Mouse (Mus musculus): ENCODE measurements at regions not wholly inside any gene's neighbourhood (a gene's known extent, or its start where the extent isn't known, plus 50 kb on each side); places are given as distances from the start of the nearest gene placed in this dataset.

GRCm38 (mm10) chr3:129038877-129039276 is 160.8 kb upstream of the Pitx2 start:
- DNase-seq (ENCODE audit: low spot score), result no peak

DNA sequence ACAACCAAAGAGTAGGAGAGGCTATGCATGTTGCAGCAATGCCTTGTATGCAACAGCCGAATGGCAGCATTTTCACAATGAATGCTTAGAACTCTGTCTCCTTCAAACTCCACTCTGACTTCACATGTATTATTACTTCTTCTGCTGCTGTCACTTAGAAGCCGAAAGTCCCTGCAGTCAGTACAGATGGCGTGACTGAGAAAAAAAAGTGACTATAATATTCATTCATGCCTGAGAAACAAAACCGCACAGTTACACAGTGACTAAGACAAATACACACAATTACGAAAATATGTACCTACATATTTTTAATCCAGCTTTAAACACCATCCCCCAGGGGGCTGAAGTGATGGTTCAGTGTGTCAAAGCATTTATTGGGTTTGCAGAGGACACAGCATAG is 154.8 kb upstream of the Pitx2 start:
- DNase-seq (ENCODE audit: low spot score), result no peak

DNA sequence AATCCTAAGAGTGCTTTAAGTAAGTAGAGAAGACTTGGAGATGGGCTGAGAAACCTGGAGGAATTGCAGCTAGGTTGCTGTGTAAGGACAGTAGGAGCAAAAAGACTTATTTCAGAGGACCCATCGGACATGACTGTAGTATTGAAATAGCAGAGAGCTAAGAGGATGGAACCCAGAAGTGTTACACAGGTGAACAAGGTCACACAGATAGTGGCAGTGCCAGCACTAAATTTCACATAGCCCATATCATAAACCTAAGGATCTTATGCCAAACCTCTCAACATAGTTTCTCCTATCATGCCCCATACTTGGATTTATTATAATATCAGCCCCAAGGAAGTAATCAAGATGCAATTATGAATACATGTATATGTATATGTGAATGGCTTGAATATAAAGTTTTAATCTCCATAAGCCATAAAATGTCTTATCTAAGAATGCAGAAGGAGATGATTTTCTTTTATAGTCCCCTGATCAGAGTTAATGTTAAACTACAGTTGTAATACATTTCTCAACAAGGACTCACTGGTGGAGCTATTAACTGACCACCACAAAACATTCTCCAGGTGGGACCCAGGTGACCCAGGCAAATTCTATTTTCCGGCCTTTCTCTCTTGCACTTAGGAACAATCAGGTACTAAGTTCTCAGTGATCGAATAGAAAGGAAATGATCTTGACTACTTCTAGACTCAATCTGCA is 149.6 kb upstream of the Pitx2 start:
- no peak for DNase-seq (ENCODE audit: low spot score)

DNA sequence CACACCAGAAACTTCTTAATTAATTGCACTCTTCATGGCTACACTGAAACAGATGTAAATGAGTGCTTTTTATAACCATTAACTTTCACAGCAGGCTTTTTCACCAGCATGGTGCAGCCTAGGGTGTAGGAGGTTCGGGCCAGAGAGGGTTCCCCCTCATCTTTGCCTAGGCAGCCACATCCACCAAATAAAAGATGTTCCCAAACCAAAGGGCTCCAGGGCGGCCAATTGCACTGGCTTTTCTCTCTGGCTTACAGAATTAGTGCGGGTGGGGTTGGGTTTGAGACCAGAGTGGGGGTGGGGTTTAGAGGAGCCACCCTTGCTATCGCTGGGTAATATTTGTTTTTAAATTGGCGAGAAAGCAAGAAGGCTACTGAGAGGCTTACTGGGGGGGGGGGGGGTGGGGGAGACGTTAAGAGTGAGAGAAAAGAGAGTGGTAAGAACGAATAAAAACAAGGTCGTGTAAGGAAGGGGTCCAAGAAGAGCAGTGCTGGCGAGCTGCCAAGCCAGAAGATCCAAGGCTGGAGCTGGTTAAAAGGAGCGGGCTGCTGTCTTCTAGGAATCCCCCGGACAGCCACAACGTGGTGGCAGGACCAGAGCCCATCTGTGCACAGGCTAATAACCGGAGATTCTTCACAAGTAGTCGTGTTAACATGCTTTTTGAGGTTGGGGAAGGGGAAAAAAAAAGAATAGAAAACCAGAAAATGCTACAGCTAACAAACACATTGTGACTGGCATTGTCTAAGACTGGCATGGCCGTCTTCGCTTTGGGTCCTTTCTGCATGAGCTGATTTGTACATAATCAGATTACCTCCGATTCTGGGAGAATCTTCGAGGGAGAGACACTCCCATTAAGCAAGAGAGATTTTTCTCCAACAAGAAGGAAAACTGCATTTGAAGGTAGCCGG is 134.0 kb upstream of the Pitx2 start:
- DNase-seq (ENCODE audit: low spot score), result peak; percentile 24

DNA sequence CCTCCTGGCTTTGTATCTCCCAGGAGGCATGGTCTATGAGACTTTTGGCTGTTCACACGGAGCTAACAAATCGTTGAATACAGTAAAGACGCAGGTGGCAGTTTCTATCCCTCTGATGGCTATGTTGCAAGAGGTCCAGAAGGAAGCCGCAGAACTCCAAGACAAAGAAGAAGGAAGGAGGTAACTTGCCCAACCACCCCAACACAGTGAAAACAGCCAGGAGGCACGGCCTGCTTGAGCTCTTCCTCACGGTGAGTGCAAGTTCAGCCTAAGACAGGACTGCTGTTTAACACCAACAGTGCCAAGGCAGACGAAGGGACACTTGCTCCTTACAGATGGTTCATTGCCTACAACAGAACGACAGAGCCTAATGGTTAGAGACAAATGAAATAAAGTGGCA is 130.0 kb upstream of the Pitx2 start:
- no peak for DNase-seq (ENCODE audit: low spot score)

DNA sequence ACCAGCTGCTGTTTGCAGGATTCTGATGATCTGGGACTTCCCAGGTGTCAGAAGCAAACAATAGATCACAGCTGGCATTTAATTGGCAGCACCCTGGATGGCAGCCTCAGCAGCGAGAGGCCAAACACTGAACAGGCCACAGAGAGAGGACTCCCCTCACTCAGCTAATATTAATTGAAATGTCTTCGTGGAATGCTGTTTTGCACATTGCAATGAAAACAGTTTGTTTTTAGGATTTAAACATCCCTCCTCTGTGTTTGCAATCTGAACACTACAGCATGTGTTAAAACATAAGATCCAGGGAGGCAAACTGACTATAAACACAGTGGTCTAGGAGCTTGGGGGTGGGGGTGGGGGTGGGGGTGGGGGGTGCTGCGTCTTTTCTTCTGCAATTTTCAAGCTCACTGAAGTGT is 129.2 kb upstream of the Pitx2 start:
- no peak for DNase-seq (ENCODE audit: low spot score)

GRCm38 (mm10) chr3:129071002-129071401 is 128.7 kb upstream of the Pitx2 start:
- no peak for DNase-seq (ENCODE audit: low spot score)

DNA sequence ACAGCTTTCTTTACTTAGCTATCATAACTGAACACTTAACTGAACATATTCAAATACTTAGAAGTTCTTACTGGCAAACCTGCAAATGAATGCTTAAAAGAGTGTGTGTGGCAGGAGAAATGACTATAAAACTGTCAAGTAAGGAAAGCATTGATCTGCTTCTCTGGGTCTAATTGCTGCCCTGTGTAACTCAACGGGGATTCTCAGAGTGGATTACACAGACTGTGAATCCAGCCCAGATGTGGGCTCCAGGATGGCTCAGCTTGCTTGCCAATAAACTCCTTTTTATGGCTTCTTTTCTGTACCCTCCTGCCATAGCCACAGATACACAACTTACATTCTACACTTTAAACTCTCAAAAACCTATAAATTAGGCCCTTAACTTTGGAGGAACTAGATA is 123.3 kb upstream of the Pitx2 start:
- peak; percentile 36 for DNase-seq (ENCODE audit: low spot score)

DNA sequence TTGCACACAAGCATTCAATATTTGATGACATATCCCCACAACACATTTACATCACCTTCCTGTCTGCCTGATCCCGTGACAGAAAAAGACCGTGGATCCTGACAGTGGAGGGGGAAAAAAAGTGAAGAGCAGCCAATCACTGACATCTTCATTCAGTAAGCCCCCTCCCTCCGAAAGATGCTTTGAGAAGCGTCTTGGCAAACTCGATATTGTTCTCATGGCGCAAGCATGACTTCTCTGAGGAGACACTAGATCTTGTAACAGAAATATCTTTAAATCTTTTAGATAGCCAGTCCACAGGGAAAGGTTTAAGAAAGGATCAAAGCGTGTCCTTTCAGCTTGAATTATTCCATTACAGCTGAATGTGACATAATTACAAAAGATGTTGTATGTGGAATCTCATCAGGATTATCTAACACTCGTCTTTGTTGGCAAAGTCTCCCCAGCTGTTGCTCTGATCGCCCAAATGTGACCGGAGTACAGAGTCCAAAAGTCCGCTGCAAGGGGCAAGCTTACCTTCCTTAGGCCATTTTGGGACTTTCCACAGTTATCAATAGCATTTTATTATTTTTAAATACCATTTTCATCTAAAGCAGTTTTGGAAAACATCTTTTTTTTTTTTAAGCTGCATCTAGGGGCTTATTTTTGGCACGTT is 95.8 kb upstream of the Pitx2 start:
- no peak for DNase-seq (ENCODE audit: low spot score)

DNA sequence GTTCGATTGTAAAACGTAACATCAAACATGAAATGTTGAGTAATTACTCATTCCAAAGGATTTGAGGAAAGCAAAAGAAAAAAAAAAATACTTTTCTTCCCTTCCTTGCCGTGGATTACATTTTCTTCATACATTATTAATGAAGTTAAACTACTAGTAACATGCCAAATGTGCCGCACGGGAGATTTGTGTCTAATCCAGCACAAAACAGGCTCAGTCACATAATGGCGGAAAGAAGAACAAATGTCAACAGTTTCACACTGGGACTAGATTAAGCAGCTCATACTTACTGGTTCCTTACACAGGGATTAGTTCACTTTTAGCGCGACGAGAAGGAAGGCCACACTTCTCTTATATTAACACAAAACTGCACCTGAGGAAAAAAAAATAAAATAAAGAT is 94.9 kb upstream of the Pitx2 start:
- DNase-seq (ENCODE audit: low spot score), result no peak

GRCm38 (mm10) chr3:129106174-129106573 is 93.5 kb upstream of the Pitx2 start:
- DNase-seq (ENCODE audit: low spot score), result no peak

GRCm38 (mm10) chr3:129130521-129130920 is 69.2 kb upstream of the Pitx2 start:
- DNase-seq (ENCODE audit: low spot score), result no peak

DNA sequence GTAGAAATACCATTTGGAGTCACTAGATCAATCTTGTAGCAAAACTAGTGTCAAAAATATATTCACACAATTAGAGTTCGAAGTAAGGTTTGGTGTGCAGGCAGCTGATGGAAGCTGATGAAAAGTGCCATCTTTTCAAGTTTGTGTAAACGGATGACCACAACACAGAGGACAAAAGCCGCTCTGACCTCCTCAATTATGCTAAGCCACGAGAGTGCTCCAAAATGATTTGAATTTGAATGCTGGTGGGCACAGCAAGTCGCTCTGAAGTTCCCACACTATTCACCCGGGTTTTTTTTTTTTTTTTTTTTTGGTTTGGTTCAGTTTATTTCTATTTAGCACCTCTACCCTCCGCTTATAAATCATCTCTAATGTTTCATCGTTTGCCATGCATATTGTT is 68.5 kb upstream of the Pitx2 start:
- peak; percentile 51 for DNase-seq (ENCODE audit: low spot score)

GRCm38 (mm10) chr3:129131877-129132433 is 67.7 kb upstream of the Pitx2 start:
- DNase-seq (ENCODE audit: low spot score), result no peak
